Mouse (Mus musculus): Measurements from ENCODE around the gene Aifm1.

- TF ChIP-seq CTCF (IDR thresholded peaks at IDR 0.05; ENCODE audit: control insufficient read depth, insufficient read depth, insufficient read length): no peak
- TF ChIP-seq MAX (IDR thresholded peaks at IDR 0.05): no peak
- TF ChIP-seq CEBPB (IDR thresholded peaks at IDR 0.05; ENCODE audit: low read depth): no peak
- no peak for TF ChIP-seq USF1 (IDR thresholded peaks at IDR 0.05; ENCODE audit: low read depth)
These were observed 79.1 kb downstream of the Aifm1 start for GRCm38 (mm10) chrX:48434251-48434650.

Measured in C2C12 (cell line).